Mouse (Mus musculus): ENCODE measurements at regions not wholly inside any gene's neighbourhood (a gene's known extent, or its start where the extent isn't known, plus 50 kb on each side); places are given as distances from the start of the nearest gene placed in this dataset.
A peak's percentile ranks its signal among the peaks of the same experiment; 100 is the strongest.
"Not testable (repeated sequence)": the region's sequence is repeated elsewhere in the genome, so short reads cannot be mapped to it uniquely, and the experiment has no call there.

DNA sequence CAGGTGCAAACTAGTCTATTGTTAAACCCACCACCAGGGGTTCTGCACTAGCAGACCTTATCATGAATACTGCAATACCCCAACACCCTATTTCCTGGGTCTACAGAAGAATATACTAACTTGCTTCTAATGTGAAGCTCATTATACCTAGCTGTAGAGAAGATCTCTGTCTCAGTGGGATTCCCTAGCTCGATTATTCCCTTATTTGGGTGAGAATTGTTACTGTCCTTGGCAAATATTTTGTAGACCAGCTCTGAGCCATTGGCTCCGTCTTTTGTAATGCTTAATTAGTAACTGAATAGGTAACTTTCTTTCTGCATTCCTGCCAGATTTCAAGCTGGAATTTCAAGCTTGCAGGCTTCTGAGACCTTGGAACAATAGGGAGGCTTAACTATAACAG lies 590.8 kb upstream of the Adcyap1 start:
- DNase-seq (ENCODE audit: extremely low read depth, low read depth), result not testable (repeated sequence)

DNA sequence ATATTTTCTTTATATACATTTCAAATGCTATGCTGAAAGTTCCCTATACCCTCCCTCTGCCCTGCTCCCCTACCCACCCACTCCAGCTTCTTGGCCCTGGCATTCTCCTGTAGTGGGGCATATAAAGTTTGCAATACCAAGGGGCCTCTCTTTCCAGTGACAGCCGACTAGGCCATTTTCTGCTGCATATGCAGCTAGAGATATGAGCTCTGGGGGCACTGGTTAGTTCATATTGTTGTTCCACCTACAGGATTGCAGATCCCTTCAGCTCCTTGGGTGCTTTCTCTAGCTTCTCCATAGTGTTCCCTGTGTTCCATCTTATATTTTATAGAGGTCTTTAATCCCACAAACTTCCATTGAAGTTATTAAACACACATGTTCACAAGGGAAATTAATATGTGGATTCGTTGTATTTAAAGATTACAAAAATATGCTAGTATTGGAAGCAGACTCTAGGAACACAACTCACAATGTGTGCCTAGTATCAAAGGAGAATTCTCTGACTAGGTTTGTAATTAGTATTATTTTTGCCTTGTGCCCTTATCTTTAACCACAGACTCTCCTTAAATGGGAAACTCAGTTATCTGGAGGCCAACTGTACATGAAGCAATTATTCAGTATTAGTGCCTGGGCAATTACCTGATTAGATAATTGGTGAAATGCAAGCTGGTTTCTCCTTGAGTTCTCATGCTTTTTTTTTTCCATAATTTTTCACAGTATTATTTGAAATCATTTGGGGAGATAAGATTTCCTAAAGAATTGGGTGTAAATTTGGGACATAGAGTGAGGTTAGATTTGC lies 569.8 kb upstream of the Adcyap1 start:
- peak; percentile 30 for DNase-seq (ENCODE audit: extremely low read depth, low read depth)

DNA sequence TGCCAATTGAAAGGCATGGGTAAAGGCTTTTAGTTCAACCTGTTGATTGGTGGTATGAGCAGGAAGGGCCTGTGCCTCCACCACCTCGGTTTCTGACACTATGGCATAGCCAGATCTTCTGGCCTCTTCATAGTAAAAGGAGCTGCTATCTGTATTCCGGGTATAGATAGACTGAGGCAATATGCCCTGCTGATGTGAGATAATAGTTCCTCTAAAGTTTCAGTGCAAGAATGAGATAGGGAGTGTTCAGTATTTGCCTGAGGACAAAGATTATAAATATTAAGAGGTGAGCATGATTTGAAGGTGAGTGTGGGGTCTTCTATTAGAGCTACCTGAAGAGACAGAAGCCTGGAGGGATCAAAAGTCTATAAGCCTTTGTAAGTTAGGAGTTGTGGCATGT lies 547.6 kb upstream of the Adcyap1 start:
- no peak for DNase-seq (ENCODE audit: extremely low read depth, low read depth)

Data from MEL-GATA-1-ER (cell line).